Mouse (Mus musculus) kidney, postnatal 10 days (tissue): ENCODE measurements around the gene Ugt1a6a.

Experiments used
- DNase-seq: peaks from one replicate; pipeline ENCODE4 v3.0.0; 2021; ENCODE audit warnings: mixed read lengths

Gene Ugt1a6a

DNA sequence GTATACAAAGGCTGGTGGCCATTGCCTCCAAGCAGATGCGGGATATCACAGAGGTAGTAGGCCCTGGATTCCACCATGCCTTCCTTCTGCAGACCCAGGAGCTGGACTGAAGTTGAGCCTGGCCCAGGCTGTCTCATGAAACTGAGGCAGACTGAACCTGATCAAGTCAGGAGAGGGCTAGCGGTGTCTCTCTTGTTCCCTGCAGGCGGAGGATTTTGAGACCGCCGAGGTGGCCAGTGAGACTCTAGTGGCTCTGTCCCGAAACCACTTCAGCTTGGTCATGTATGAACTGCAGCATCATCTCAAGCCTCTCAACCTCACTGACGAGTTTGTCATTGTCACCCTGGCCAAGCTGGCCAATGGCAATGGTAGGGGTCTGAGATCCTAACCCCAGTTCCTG is 95.8 kb downstream of the Ugt1a6a start:
- peak; percentile 11 for DNase-seq

DNA sequence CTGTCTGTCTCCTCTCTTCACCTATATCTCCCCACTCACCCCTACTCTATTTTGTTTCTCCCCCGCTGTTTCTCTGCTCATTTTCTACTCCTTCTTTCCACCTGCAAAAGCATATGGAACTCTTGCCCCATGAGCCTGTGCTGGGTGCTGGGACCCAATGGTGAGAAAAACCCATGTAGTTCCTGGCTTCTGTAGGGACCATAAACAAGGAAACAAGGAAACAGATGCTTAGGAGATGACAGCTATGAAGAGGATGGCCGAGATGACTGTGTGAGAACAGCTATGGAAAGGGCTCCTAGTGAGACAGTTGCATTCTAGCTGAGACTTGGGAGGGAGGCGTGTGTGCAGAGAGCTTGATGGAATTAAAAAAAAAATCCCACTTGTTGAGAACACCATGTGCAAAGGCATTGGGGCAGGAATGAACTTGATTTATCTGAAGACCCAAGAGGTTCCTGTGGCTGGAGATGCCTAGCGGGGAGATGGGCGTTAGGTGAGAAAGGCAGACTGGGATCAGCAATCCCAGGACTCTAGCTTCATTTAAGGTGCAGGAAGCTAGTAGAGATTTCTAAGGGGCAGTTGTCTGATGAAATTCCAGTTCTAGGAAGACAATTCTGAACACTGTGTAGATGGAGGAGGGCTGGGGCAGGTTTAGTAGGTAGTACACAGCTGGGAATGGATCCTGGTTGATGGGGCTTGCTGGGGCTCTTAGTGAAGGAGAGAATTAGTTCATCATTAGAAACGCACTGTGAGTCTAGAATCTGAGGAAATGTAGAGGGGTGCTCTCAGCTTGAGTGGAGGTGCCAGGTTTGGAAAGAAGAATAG is 96.6 kb downstream of the Ugt1a6a start:
- DNase-seq, result peak; percentile 5

DNA sequence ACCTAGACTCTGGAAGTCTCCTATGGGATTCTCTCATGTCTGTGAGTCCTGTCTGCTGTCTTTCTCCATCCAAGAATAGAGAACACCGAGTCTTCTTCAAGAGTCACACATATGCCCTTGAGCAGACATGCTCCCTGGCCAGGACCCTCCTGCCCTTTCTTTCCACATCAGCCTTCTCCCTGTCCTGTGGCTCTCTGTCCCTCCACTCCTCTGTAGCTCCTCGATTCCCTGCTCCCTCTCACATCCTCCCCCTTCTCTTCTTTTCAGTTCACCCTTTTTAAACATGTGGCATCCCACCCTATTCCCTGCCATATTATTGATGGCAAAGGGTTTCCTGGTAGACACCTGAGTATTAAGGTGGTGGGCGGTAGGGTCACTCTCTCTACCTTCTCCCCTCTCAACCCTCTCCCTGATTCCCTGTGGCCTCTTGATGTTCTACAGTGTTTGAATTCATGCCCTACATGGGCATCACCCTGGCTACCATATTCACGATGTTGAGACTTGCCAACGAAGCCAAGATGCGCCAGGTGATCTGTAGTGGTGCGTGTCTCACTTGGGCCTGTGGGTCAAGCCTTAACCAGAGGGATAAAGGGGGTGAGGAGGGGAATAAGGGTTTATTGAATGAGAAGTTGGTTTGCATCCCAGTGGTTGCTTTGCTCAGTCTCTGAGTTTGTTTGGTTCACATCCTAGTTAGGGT is 97.3 kb downstream of the Ugt1a6a start:
- peak; percentile 7 for DNase-seq

DNA sequence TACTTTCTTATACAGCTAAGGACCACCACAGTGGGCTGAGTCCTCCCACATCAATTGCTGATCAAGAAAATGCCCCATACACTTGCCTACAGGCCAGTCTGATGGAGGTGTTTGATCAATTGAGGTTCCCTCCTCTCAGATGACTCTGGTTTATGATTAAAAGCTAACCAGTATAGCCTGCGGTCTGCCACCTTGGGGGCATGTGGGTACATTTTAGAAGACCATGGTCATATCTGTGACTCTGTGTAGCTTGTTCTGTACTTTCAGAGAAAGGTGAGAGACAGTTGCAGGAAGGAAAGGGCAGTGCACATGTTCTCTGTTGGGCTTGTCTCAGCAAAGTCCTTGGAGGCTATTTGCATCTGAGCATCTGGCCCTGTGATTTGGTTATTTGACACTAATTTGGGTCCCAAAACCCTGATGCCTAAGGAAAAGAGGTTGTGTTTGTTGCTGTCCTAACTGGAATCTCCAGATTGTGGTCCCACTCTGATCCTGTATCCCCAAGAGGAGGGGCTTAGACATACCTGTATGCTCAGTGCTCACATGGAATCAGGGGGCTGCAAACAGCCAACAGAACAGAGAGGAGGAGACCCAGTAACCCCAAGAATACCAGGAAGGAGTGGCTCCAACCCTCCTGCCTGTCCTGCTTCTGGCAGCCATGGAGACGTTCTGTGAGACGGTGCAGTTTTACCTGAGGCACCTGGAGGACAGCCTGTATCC is 98.2 kb downstream of the Ugt1a6a start:
- DNase-seq, result no peak

DNA sequence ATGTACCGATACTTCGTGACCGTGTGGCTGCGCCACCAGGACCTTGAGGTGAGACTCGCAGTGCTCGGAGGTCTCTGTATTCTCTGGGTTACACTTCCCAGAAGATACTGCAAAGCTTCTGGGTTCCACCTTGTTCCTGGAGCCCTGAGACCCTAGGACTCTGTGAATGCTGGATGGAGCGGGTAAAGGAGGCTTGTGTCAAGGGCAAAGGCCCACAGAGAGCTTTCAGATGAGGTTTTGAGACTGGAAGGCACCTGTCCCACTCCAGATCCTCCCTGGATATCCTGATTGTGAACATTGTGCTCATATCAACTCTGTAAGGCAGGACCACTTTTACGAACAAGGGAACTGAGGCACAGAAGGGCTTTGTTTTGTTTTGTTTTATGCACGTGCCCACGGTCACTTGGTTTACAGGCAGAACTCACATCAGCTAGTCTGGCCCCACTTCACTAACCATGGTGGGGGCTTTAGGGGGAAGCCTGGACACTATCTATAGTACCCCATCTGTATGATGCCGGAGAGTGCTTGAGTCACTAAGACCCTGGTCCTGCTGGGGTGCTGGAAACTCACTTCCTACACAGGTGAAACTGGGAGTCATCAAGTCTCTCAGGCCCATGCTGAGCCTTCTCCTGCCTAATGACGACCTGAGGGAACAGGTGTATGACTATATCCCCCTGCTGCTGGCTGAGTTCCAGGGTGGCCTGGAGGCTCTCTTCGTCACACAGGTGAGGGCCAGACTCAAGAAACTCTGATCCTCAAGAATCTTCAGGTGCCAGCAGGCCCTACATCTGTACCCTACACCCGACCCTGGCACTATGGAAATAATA is 99.0 kb downstream of the Ugt1a6a start:
- DNase-seq, result peak; percentile 54

DNA sequence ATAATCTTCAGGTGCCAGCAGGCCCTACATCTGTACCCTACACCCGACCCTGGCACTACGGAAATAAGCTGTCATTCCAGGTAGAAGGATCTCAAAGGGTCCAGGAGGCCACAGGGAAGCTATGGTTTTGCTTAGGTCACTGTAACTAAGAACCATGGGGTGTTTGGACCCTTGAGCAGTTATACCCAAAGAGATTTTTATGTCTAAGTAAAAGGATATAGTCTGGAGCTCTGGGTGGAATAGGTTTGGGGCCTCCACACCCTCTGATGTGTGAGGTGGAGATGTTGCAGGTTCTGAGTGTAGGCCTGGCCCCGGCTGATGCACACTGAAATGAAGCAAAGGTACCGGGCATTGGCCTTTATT is 99.6 kb downstream of the Ugt1a6a start:
- DNase-seq, result no peak

DNA sequence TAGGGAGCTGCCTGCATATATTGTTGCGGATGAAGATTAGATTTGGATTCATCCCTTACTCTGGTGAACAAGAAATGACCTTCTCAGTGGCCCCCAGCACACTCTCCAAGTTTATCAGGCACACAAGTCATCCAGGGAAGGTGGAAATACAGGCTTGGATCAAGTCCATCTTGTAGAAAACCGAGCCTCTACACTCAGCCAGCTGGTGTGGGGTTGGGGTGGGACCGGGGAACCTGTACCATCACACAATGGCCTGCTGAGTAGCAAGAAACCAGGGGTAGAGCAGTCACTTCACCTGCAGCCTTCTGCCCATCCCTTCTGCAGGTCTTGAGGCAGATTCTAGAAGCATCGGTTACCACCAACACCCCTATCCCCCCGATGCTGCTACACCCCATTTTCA is 100.0 kb downstream of the Ugt1a6a start:
- no peak for DNase-seq

DNA sequence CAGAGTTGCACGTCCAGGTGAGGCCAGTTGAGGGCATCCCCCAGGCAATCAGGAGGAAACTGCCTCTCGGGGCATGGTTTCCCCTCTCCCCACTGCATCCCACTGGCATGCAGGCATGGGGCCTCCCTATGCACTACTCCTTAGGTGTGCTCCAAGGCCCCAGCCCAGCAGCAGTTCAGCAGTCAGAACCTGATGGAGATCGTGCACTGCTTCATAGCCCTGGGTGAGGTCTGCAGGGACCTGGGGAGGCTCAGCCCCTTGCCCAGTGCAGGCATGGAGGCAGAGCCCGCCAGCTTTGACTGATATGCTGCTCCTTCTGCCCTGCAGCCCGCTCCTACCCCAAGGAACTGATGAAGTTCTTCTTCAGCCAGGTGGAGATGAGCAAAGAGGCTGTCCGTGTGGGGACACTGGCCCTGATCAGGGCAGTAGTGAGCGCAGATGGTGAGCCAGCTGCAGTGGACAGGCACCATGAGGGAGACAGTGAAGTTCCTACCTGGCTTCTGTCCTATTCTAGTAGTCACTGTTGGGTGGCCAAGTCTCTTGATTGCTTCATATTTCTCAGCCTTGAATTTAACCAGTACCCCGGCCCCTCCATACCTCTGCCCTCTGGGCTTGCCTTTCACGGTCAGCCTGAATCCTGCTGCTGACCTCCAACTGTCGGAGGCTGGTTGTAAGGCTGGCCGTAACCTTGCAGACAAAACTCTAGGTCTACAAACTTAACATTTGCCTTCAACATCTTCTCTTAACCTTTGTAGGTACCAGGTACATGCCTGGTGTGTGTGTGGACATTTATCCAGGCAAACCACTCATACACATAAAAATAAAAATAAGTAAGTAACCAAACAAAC is 100.7 kb downstream of the Ugt1a6a start:
- no peak for DNase-seq

DNA sequence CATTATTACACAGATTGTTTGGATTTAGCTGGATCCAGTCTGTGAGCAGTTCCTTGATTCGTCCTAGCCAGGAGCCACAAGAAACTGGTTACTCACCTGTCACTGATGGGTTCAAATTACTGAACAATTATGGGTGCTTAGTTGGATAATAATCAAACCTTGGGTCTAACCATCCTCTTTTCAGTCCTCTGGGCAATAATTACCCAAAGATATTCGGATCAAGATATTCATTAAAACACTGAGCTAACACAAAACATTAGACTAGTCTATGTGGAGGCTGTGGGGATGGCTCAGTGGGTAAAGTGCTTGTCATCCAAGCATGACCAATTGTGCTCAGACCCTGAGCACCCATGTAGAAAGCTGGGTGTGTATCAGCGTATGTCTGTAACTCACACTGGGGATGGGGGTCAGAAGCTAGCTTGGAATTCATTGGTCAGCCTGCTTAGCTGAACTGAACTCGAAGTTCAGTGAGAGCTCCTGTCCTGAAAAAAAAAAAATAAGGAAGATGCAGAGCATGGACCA is 101.3 kb downstream of the Ugt1a6a start:
- peak; percentile 49 for DNase-seq

DNA sequence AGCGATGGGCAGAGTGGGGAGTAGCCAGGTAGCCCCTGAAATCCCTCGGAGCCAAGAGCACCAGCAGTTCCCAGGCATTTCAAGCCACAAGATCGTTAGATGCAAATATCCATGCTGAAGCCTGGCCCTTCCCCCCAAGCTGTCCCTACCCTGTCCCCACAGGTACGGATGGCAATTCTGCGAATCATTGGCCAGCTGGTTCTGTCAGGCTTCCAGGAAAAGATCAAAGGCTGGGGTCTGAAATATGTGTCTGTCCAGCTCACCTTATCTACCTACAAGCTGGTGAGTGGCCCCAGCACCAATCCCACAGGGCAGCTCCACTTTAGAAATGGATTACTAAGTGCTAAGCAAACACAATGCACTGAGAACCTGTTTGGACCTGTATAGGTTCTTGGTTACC is 102.7 kb downstream of the Ugt1a6a start:
- no peak for DNase-seq

DNA sequence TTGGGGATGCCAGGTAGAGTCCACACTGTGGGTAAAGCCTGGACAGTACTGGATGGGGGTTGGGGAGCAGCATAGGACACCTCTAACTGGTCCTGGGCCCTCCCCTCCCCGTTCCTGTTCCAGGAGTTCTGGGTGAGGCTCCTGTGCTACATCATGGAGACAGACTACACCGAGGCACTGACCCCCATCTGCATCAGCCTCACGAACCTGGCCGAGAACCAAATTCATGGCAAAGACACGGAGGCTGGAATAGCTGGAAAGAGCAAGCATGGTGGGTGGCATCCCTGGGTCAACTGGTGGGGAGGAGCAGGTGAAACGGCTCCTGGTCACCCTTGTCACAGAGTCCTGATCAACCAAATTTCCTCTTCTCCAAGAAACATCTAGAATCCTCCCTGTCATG is 104.2 kb downstream of the Ugt1a6a start:
- no peak for DNase-seq

DNA sequence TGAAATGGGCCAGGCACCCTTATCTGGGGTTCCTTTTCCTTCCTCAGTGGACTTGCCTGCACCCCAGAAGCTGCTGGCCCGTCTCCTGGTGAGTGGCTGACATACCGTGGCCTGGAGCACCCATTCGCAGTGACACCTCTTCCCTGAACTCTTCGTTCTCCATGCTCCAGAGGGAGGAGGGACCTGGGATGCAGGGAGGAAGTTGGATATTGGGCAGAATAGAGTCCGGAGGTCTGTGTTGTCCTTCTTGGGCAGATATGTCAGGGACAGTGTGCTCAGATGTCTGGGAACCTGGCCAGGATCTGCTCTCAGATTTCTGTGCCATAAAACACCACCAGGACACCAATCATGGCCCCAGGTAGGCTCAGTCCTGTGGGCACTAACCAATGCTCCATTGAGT is 105.5 kb downstream of the Ugt1a6a start:
- DNase-seq, result no peak

DNA sequence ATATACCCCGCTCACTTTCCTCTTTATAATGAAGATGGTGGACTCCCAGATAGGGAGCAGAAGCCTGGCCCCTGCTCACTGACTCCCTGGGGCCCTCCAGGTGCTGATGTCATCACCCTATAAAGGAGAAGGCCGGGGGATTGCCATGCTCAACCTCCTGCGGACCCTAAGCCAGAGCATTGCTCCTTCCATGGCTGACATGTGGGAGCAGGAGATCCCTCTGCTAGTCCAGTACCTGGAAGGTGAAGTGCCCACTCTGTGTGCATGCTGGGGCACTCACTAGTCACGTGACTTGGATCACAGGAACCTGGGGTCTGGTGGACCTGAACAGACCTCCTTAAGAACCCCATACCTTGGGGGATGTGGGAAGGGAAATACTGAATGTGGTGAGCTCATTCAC is 106.0 kb downstream of the Ugt1a6a start:
- no peak for DNase-seq

DNA sequence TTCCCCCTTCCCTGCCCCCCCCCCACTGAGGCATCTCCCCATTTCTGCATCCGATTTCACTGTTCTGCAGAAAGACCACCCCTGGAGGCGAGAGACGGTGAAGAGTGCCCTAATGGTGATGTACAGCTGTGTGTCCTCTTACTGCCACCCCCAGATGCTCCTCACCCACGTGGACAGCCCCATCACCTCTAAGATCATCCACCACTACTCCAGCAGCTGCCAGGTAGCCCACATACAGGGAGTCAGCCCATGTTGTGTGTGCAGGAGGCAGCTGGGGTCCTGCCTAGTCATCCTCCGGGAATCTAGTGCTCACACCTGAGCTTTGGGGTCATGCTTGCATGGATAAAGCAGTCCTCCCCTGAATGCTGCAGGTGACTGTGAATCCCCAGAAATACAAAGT is 109.3 kb downstream of the Ugt1a6a start:
- DNase-seq, result no peak

DNA sequence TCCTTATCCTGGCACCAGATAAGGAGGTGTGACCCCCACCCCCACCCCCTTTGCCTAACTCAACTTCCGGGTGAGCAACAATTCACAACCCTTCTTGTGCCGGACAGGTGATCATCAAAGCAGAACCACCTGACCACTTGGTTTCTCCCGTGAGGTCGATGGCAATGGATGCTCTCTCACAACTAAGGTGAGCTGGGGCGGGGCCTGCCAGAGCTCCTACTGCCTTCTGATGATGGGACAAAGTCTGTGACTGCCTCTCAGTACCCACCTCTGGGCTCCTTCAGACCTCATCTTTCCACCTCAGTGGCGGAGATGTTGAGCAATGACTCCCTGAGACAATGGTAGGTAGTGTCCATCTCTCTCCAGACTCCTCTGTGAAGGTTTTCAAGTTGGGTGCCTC is 111.3 kb downstream of the Ugt1a6a start:
- no peak for DNase-seq

DNA sequence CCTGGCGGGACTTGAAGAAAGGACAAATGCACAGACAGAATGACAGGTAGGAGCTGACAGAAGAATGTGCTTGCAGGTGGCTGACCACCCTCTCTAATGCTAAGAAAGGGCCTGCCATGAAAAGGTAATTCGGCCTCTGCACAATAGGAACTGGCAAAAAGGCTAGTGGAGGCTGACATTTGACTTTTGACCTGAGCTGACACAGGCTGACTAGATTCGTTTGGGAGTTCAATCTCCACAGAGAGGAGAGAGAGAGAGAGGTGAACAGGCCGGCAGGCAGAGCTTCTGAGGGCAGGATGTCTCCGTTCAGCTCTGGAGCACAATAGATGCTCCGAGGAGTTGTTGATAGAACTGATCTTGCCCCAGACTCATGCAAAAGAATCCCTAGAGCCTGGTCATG is 111.8 kb downstream of the Ugt1a6a start:
- no peak for DNase-seq

DNA sequence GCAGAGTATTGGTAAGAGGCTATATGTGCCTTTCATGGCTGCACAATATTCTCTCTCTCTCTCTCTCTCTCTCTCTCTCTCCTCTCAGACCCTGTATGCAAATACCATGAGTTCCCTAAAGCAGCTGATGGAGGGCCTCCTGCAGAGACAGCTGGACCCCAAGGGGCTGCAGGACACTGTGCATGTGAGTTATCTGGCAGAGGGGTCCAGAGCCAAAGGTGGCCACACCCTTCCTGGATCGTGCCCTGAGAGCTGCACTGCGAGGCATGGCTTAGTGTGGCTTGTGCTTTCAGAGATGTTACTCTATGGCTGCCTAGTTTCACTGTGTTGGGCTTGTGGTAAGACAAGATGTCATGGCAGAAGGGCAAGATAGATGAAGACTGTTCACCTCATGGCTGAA is 113.1 kb downstream of the Ugt1a6a start:
- DNase-seq, result no peak

DNA sequence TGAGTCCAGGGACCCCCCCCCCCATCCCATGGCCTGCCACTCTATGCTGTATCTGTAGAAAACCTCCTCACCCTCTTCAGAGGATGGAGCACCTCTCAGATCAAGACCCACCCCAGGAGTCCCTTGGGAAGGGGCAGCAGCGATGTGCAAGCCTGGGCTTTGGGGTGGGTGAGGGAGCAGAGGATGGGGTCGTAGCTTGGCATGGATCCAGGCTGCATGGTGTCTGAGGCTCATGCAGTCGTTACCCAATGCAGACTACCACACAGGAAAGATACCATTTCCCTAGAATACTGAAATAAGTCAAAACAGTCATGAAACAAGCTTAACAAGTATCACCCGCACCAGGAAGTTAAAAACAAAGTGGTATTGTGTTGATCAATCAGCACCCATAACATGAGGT is 114.0 kb downstream of the Ugt1a6a start:
- DNase-seq, result peak; percentile 38

DNA sequence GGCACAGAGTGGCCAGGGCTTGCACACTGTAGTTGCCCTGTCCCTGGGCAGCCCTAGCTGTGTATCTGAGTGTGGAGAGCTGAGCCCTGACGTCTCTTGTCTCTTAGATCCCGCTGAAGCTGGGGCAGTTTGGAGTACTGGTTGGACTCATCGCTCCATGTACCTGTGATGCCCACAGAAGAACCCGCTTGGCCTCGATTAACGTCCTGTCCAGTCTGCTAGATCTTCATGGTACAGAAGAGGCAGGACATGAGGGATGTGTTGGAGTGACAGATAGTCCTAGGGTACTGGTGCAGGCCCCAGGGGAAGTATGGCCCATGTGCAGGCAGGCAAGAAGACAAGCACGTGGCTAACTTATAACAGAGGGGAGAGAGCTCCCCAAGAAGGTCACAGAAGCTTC is 115.0 kb downstream of the Ugt1a6a start:
- no peak for DNase-seq

DNA sequence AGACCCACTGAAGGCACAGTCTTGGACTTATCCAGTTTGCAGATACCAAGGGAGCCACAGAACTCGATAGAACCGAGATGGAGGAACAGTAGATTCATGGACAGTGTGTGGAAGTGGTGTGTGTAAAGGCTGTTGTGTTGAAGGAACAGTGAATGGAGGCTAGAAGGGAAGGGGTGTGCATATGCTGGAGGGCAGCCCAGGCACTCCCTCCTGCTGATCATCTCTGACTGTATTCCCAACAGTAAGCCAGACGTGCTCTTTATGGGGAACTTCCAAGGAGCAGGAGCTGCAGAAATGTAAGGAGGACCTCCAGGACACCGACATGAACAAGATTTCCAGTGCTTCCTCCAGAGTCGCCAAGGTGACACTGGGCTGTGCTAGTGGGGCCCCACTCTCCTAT is 115.4 kb downstream of the Ugt1a6a start:
- no peak for DNase-seq

DNA sequence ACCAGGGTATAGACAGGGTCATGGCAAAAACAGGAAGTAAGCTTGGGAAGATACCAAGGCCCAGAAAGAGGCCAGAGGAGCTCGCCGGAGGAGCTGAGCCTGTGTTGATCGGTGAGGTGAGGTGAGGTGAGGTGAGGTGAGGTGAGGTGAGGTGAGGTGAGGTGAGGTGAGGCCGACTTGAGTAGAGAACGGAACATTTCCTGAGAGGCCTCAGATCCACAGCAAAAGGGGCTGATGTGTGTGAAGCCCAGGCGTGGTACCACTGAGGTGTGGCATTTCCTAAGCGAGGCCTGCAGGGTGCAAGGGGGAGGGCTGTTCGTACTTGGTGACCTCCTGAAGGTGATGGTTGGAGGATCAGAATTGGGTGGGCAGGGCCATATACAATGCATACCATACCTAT is 118.5 kb downstream of the Ugt1a6a start:
- no peak for DNase-seq

DNA sequence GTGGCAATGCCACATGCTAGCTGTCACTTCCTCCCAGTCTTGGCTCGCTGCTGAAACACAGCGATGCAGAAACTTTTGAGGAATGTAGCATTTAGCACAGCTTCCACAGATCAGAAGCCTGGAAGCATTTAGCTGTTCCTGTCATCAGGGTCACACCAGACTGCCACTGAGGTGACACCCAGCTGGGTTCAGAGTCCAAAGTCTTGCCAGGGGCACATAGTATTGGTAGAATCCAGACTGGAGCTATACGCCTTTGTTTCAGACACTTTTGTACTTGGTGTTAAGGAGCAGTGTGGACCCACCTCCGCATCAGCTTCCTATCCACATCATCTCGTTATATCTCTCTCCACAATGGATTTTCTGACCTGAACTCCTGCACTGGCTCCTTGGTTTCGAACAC is 118.9 kb downstream of the Ugt1a6a start:
- DNase-seq, result peak; percentile 38
